Mouse (Mus musculus) liver, embryonic 13.5 days (tissue): ENCODE results near the gene Gdpd4. TPM values are rescaled to one million over a fixed set of nuclear protein-coding genes. Genes with fewer than 3 reads are reported as not detected.

Experiments
- ATAC-seq: fragments of 200-750 bp; cut with Nextera tagmentation; 2 replicates; pipeline ENCODE4 v1.8.0; 2017; ENCODE audit warnings: low read depth, mild to moderate bottlenecking, moderate number of reproducible peaks, moderate library complexity
- DNase-seq: peaks from one replicate; pipeline ENCODE4 v3.0.0; 2022
- H3K27ac ChIP-seq: fragments of 300-500 bp; sonication (generic); 2 replicates; pipeline ENCODE4 v1.5.1; 2015; ENCODE audit warnings: moderate library complexity, mild to moderate bottlenecking, inconsistent platforms
- H3K27me3 ChIP-seq: fragments of 300-500 bp; sonication (generic); 2 replicates; pipeline ENCODE4 v1.6.1; 2015; ENCODE audit warnings: mild to moderate bottlenecking, inconsistent platforms
- H3K36me3 ChIP-seq: fragments of 300-500 bp; sonication (generic); 2 replicates; pipeline ENCODE4 v1.6.1; 2015; ENCODE audit warnings: mild to moderate bottlenecking, inconsistent platforms
- H3K4me1 ChIP-seq: fragments of 300-500 bp; sonication (generic); replicated peaks from 2 replicates; pipeline ENCODE4 v1.6.1; 2015; ENCODE audit warnings: inconsistent platforms
- H3K4me2 ChIP-seq: fragments of 300-500 bp; sonication (generic); 2 replicates; pipeline ENCODE4 v1.6.1; 2015; ENCODE audit warnings: inconsistent platforms, mild to moderate bottlenecking, moderate library complexity
- H3K4me3 ChIP-seq: fragments of 300-500 bp; sonication (generic); replicated peaks from 2 replicates; pipeline ENCODE4 v1.5.1; 2015; ENCODE audit warnings: mild to moderate bottlenecking, inconsistent platforms
- H3K9ac ChIP-seq: fragments of 300-500 bp; sonication (generic); 2 replicates; pipeline ENCODE4 v1.6.1; 2015; ENCODE audit warnings: mild to moderate bottlenecking, inconsistent platforms
- H3K9me3 ChIP-seq: fragments of 300-500 bp; sonication (generic); replicated peaks from 2 replicates; pipeline ENCODE4 v1.6.1; 2016; ENCODE audit warnings: inconsistent platforms
- WGBS: fragments of 180-500 bp; shearing (Covaris S2); methylation state at CpG from one replicate; pipeline ENCODE4 v1.1.7; 2015; ENCODE audit not compliant: insufficient replicate concordance; 5-methylcytosine and 5-hydroxymethylcytosine counted together
- polyA plus RNA-seq: library from polyadenylated mRNA; unstranded; fragments of >200 nt; fragmentation: Nextera tagmentation; extraction: Ambion mirVana; gene quantifications from 2 replicates; pipeline ENCODE4 v1.2.1, GENCODE M21; 2015

Gdpd4 gene
- polyA plus RNA-seq, result not detected in 2 replicates

DNA sequence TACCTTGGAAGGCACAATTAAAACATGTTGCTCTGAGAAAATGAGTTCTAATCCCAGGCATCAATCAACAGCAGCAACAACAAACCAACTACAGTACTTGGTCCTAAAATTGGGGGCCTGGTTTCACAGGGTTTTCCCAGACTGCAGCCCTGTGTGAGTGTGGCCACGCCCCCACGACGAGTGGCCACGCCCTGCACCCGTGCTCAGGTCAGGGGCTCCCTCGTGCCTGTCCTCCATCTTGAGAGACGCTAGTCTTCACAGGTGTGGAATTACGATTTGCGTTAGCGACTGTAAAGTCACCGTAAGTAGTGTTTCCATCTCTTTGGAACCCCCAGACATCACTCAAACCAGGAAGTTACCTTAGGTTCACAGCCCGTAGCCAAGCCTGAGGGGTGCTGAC, at the start of gene Gdpd4:
Gene Gdpd4 (plus strand): TSS at position 214 of the 400 bp plus-strand sequence.
- no peaks in the 10 kb centered on the region for H3K27me3 ChIP-seq
- no peaks in the 10 kb centered on the region for H3K4me1 ChIP-seq
- H3K4me2 ChIP-seq, result no peak within 1 kb of the TSS
- H3K36me3 ChIP-seq, result no peaks in the 10 kb centered on the region
- 62% methylated on average over 12 of the region's 12 CpGs for WGBS
- H3K9ac ChIP-seq, result no peak within 1 kb of the TSS
- DNase-seq, result no peak
- H3K4me3 ChIP-seq, result no peak within 1 kb of the TSS
- ATAC-seq, result no peak
- no peak within 1 kb of the TSS for H3K27ac ChIP-seq
- no peaks in the 10 kb centered on the region for H3K9me3 ChIP-seq

- 83% methylated on average over 4 of the region's 4 CpGs for WGBS
- ATAC-seq, result no peak
Measured at GRCm38 (mm10) chr7:97872396-97872795, 47.4 kb upstream of the Gdpd4 start.

DNA sequence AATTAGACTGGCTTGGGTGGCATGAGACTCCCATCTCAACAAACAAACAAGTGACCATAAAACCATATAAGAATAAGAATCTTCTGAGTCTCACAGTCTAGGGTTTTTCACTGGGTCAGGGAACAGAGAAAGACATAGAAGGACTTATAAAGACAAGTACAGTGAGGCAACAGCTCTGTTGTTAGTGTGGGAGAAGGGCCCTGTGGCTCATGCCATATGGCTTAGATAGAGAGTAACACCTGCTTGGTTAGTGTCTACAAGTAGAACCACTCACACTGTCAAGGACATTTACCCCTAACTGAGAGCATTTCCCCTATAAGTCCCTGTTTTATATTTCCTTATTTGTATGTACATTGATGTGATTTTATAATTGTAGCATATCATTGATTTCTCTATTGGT, 46.4 kb upstream of the Gdpd4 start:
- no peaks in the 10 kb centered on the region for H3K36me3 ChIP-seq
- no peaks in the 10 kb centered on the region for H3K9me3 ChIP-seq
- H3K4me3 ChIP-seq, result no peak overlapping the region
- H3K27ac ChIP-seq, result no peak overlapping the region
- no peaks in the 10 kb centered on the region for H3K27me3 ChIP-seq
- no peaks in the 10 kb centered on the region for H3K4me1 ChIP-seq
- no peak overlapping the region for H3K4me2 ChIP-seq
- DNase-seq, result no peak
- ATAC-seq, result no peak
- H3K9ac ChIP-seq, result no peak overlapping the region

More at GRCm38 (mm10) chr7:97872396-97872795, 47.4 kb upstream of the Gdpd4 start:
- Histone ChIP-seq H3K4me3 (no peak overlapping the region), H3K36me3 (no peaks in the 10 kb centered on the region), H3K4me2 (no peak overlapping the region), H3K9me3 (no peaks in the 10 kb centered on the region), H3K27ac (no peak overlapping the region), H3K4me1 (no peaks in the 10 kb centered on the region), H3K9ac (no peak overlapping the region), H3K27me3 (no peaks in the 10 kb centered on the region)
- DNase-seq, result no peak

DNA sequence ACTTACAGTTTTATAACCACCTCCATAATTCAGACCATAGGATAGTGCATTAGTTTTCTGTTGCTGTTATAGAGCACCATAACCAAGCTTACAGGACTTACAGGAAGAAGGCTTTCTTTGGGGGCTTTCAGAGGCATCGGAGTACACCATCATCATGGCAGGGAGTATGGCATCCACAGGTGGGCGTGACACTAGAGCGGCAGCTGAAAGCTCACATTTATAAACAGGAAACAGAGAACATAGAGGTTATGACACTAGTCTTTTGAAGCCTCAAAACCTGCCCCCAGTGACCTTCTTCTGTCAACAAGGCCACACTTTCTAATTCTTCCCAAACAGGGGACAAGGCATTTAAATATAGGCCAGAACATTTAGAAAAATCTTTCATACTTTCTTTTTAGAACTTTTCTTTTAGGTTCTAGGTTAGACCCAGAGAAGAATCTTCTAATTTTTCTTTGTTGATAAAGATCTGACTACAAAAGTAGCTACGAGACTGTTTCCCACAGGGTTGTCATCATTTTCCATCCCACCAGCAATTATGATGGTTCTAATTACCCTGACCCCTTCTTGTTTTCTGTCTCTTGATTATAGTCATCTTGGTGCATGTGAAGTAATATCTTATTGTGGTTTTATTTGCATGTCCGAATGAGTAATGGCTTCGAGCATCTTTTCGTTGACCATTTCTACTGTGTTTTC, 41.8 kb upstream of the Gdpd4 start:
- no peak overlapping the region for H3K9ac ChIP-seq
- H3K27ac ChIP-seq, result no peak overlapping the region
- no peak overlapping the region for H3K4me3 ChIP-seq
- H3K27me3 ChIP-seq, result no peaks in the 10 kb centered on the region
- no peaks in the 10 kb centered on the region for H3K36me3 ChIP-seq
- no peak for DNase-seq
- H3K4me2 ChIP-seq, result no peak overlapping the region
- no peaks in the 10 kb centered on the region for H3K9me3 ChIP-seq
- 75% methylated on average over 7 of the region's 7 CpGs for WGBS
- ATAC-seq, result no peak
- no peaks in the 10 kb centered on the region for H3K4me1 ChIP-seq

- Histone ChIP-seq H3K9ac (no peak overlapping the region), H3K36me3 (no peaks in the 10 kb centered on the region), H3K4me1 (no peaks in the 10 kb centered on the region), H3K4me2 (no peak overlapping the region), H3K27me3 (no peaks in the 10 kb centered on the region), H3K9me3 (no peaks in the 10 kb centered on the region), H3K27ac (no peak overlapping the region), H3K4me3 (no peak overlapping the region)
- ATAC-seq, result no peak
- no peak for DNase-seq
- 54% methylated on average over 3 of the region's 3 CpGs for WGBS
Measured at GRCm38 (mm10) chr7:97911646-97912045, 8.1 kb upstream of the Gdpd4 start.

- Histone ChIP-seq H3K9me3 (no peaks in the 10 kb centered on the region), H3K36me3 (no peaks in the 10 kb centered on the region), H3K27ac (no peak overlapping the region), H3K4me2 (no peak overlapping the region), H3K27me3 (no peaks in the 10 kb centered on the region), H3K4me3 (no peak overlapping the region), H3K4me1 (no peaks in the 10 kb centered on the region), H3K9ac (no peak overlapping the region)
- DNase-seq, result no peak
- 52% methylated on average over 2 of the region's 2 CpGs for WGBS
- no peak for ATAC-seq
Measured at GRCm38 (mm10) chr7:97914833-97915516, 4.8 kb upstream of the Gdpd4 start.

DNA sequence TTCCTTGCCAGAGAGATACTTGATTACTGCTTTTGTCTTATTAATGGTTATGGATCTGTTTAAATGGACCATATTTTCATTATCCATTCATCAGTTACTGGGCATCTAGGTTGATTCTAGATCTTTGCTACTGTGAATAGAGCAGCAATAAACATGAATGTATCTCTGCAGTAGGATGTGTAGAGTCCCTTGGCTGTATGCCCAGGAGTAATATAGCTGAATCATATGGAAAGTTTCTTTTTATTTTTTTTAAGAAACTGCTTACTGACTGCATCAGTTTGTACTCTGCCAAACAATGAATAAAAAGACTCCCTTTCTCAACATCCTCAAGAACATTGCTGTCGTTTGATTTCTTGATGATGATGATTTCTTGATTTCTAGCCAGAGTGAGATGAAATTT, 6.1 kb downstream of the Gdpd4 start:
- no peak overlapping the region for H3K4me3 ChIP-seq
- H3K9me3 ChIP-seq, result no peaks in the 10 kb centered on the region
- no peak overlapping the region for H3K27ac ChIP-seq
- H3K36me3 ChIP-seq, result no peaks in the 10 kb centered on the region
- ATAC-seq (no peak), DNase-seq (no peak)
- H3K4me2 ChIP-seq, result no peak overlapping the region
- 50% methylated on average over 1 of the region's 1 CpGs for WGBS
- H3K4me1 ChIP-seq, result no peaks in the 10 kb centered on the region
- H3K9ac ChIP-seq, result no peak overlapping the region
- H3K27me3 ChIP-seq, result no peaks in the 10 kb centered on the region

DNA sequence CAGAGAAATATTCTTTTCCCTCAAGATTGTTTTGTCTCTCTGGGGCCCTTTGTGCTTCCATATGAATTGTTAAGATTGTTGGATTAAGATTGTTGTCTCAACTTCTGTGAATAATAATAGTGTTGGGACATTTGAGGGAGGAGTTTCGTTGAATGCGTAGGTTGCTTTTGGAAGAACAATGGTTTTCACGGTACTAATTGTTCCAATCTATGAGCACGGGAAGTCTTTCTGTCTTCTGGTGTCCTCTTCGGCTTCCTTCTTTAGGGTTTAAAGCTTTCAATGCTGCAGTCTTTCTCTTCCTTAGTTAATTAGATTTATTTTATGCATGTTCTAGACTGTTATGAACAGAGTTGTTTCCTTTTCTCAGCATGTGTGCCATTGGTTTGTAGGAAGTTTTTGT, 7.2 kb downstream of the Gdpd4 start:
- no peak overlapping the region for H3K4me2 ChIP-seq
- 80% methylated on average over 5 of the region's 5 CpGs for WGBS
- ATAC-seq, result no peak
- H3K27ac ChIP-seq, result no peak overlapping the region
- no peak overlapping the region for H3K9ac ChIP-seq
- no peaks in the 10 kb centered on the region for H3K4me1 ChIP-seq
- no peak overlapping the region for H3K4me3 ChIP-seq
- no peaks in the 10 kb centered on the region for H3K9me3 ChIP-seq
- no peaks in the 10 kb centered on the region for H3K27me3 ChIP-seq
- no peaks in the 10 kb centered on the region for H3K36me3 ChIP-seq
- no peak for DNase-seq

- H3K27ac ChIP-seq, result no peak overlapping the region
- no peak overlapping the region for H3K4me3 ChIP-seq
- H3K36me3 ChIP-seq, result no peaks in the 10 kb centered on the region
- no peaks in the 10 kb centered on the region for H3K9me3 ChIP-seq
- no peaks in the 10 kb centered on the region for H3K4me1 ChIP-seq
- H3K4me2 ChIP-seq, result no peak overlapping the region
- WGBS, result 47% methylated on average over 1 of the region's 1 CpGs
- H3K27me3 ChIP-seq, result no peaks in the 10 kb centered on the region
- DNase-seq, result no peak
- H3K9ac ChIP-seq, result no peak overlapping the region
- no peak for ATAC-seq
Measured at GRCm38 (mm10) chr7:97944485-97944884, 24.7 kb downstream of the Gdpd4 start.

DNA sequence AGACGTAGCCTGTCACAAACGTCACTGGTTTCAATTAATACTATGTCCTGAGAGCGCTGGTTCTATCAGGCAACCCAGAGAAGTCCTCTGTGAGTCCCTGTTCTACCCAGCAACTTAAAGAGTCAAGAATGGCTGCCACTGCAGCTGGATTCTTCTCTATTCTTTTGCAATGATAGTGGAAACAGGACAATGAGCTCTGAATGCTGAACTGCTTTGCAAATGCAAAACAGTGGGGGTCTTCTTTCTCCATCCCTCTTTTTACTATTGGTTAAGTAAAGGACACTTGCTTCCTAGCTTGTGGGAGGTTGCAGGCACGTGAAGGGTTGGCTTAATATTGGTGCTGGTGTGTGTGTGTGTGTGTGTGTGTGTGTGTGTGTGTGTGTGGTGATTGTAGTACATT, 52.7 kb downstream of the Gdpd4 start:
- H3K4me1 ChIP-seq, result no peaks in the 10 kb centered on the region
- no peak for ATAC-seq
- H3K4me2 ChIP-seq, result no peak overlapping the region
- no peak for DNase-seq
- no peaks in the 10 kb centered on the region for H3K27me3 ChIP-seq
- H3K9me3 ChIP-seq, result no peaks in the 10 kb centered on the region
- WGBS, result 37% methylated on average over 4 of the region's 4 CpGs
- no peak overlapping the region for H3K9ac ChIP-seq
- H3K4me3 ChIP-seq, result no peak overlapping the region
- H3K27ac ChIP-seq, result no peak overlapping the region
- no peaks in the 10 kb centered on the region for H3K36me3 ChIP-seq

- Histone ChIP-seq H3K9me3 (no peaks in the 10 kb centered on the region), H3K9ac (no peak overlapping the region), H3K27me3 (no peaks in the 10 kb centered on the region), H3K27ac (no peak overlapping the region), H3K4me1 (no peaks in the 10 kb centered on the region), H3K4me2 (no peak overlapping the region), H3K4me3 (no peak overlapping the region), H3K36me3 (no peaks in the 10 kb centered on the region)
- DNase-seq, result no peak
- no peak for ATAC-seq
- WGBS, result 40% methylated on average over 1 of the region's 1 CpGs
Measured at GRCm38 (mm10) chr7:97977463-97977862, 57.7 kb downstream of the Gdpd4 start.
